Mouse (Mus musculus) G1E (cell line): Measurements from ENCODE around the gene Myo19.

ENCODE experiments used
- CTCF ChIP-seq: IDR thresholded peaks from 2 replicates; pipeline ENCODE4 v1.5.1; 2012; ENCODE audit warnings: low read depth, low read length, inconsistent platforms, mixed read lengths
- POLR2AphosphoS5 ChIP-seq: IDR thresholded peaks from 2 replicates; pipeline ENCODE4 v1.6.1; 2012; ENCODE audit warnings: low read depth, low read length, inconsistent platforms; ENCODE audit not compliant: insufficient replicate concordance

- no peak for TF ChIP-seq CTCF
- no peak for TF ChIP-seq POLR2AphosphoS5
These were observed 32.4 kb upstream of the Myo19 start for GRCm38 (mm10) chr11:84847475-84848090.
